Mouse (Mus musculus): ENCODE results near the gene Parp3.

- TF ChIP-seq POLR2A (IDR thresholded peaks at IDR 0.05; ENCODE audit: borderline replicate concordance, extremely low read depth, low read depth, low read length) (no peak), CTCF (IDR thresholded peaks at IDR 0.05; ENCODE audit: insufficient read depth, low read length) (no peak)
Observed at GRCm38 (mm10) chr9:106430015-106430264, 46.8 kb downstream of the Parp3 start.
